Mouse (Mus musculus): ENCODE measurements around the gene Tulp2. TPM values are rescaled to one million over a fixed set of nuclear protein-coding genes. Genes with fewer than 3 reads are reported as not detected.

Gene Tulp2
- total RNA-seq, 2 experiments from 2014 or later: 0.07 TPM; not detected in 1

DNA sequence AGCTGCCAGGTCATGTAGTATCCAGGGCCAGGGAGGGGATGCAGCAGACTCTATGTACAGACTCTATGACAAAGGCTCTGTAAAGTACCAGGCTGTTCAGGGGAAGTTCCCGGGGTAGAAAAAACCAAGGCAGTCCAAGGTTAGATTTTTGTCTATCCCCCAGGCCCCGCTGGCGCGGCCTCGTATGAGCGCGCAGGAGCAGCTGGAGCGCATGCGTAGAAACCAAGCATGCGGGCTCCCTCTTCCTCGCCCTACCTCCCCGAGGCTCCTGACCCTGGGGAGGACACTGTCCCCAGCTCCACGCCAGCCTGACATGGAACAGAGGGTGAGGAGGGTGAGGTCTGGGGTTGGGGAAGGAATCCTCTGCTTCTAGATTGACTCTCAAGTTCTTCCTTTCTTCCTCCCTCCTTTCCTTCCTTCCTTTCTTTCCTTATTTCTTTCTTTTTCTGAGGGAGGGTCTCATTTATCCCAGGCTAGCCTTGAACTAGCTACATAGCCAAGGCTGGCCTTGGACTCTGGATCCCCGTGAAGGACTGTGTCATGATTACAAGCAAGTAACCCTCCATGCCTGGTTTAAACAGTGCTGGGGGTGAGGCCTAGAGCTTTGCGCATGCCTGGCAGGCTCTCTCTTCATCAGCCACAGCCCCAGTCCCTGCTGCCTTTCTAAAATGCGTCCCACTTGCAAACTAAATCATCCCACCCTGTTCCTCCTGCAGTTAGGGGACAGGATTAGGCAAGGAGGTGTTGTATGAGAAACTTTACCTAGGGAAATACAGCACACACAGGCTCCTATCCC, 68.2 kb downstream of the Tulp2 start:
- ATAC-seq (replicated peaks; ENCODE audit: poor library complexity): no peak

DNA sequence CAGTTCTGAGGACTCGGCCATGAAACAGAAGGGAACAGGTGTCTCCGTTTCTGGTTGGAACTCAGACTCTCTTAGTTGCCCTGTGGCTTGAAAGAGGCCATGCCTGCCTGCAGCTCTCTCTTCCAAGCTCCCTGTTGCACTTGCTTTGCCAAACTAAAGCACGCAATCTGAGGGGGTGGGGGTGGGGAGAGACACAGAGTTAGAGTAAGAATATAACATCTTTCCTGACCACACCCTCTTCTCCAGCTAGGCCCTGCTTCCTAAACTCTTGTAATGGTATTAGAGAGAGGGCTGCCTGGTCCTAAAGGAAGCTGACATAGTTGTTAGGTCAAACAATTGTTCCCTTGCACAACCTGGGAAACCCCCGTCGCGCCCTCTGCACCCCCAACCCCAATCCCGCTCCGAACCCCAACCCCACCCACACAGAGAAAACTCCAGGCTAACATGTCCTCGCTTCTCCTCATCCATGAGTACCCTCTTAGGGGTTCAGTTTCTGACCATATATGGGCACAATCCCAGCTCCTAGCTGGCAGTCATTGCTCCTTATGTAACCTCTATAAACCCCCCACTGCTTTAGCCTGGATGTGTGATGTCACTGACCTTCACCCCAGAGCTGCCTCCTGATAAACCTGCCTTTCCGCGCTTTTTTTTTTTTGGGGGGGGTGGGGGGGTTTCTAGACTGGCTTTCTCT, 69.3 kb downstream of the Tulp2 start:
- ATAC-seq (replicated peaks; ENCODE audit: poor library complexity): no peak

DNA sequence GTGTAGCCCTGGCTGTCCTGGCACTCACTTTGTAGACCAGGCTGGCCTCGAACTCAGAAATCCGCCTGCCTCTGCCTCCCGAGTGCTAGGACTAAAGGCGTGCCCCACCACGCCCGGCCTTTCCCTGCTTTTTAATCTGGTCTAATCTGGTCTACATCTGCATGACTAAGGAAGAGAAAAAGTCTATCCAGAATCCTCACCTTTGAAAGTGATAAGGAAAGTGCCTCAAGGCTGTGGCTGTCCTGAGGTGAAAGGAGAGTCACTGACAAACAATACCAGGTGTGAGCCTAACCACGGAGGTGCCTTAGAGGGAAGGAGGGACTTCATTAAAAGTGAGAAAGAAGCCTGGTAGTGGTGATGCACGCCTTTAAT, 69.8 kb downstream of the Tulp2 start:
- no peak for ATAC-seq (replicated peaks; ENCODE audit: poor library complexity)

DNA sequence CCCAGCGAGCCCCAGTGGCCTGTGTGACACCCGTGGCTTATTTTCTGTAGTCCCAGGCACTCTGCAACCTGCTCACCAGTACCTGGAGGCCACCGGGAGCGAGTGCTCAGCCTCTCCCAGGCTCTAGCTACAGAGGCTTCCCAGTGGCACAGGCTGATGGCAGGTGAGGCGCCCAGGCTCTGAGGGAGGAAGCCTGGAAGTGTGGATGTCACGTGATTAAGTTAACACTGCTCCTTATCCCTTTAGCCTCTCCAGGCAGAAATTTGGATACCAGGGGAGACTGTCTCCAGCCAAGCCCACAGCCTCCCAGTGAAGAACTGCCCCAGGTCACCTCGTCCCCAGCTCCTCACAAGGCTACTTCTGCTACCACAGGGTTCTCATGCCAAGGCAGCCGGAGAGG, 71.8 kb downstream of the Tulp2 start:
- ATAC-seq (replicated peaks; ENCODE audit: poor library complexity): no peak

DNA sequence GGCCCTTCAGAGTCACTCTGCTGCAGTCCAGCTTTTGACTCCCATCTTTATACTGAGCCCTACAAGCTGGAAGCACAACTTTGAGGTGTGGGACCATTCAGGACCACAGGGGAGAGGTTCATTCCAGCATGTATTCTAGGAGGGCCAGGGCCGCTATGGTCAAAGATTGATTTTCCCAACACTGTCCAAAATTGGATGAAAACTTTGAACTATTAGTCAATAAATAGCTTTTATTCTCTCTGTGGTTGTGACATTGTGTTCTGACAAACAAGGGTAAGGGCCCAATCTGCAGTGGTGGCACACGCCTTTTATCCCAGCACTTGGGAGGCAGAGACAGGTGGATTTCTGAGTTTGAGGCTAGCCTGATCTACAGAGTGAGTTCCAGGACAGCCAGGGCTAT, 72.3 kb downstream of the Tulp2 start:
- ATAC-seq (replicated peaks; ENCODE audit: poor library complexity): no peak

DNA sequence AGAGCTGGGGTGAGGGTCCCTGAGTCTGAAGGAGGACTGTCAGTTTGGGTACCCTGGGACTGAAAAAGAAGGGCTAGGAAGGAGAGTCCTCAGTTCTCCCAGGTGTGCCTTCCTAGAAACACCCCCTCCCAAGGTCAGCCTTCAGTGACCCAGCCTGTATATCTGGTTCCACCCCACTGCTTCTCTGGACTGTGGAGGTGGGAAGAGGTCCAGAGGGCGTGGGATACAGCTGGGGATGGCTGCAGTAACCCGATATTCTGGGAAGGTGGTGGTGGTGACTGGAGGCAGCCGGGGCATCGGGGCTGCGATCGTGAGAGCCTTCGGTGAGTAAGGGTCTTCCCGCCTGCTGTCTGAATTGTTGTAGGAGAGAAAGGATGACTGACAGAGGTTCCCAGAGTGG, 73.1 kb downstream of the Tulp2 start, which contains the start of gene Hsd17b14:
TSS of gene Hsd17b14 (plus strand) at position 150 of the 400 bp plus-strand sequence.
- ATAC-seq (replicated peaks; ENCODE audit: poor library complexity): no peak

- peak; percentile 96 for ATAC-seq (replicated peaks; ENCODE audit: poor library complexity)
Measured at GRCm38 (mm10) chr7:45555787-45556186, 74.1 kb downstream of the Tulp2 start.

- ATAC-seq (replicated peaks; ENCODE audit: poor library complexity): no peak
Measured at GRCm38 (mm10) chr7:45558907-45559306, 77.2 kb downstream of the Tulp2 start.

GRCm38 (mm10) chr7:45560241-45560640, 78.6 kb downstream of the Tulp2 start:
- no peak for ATAC-seq (replicated peaks; ENCODE audit: poor library complexity)

- peak; percentile 89 for ATAC-seq (replicated peaks; ENCODE audit: poor library complexity)
Measured at GRCm38 (mm10) chr7:45560843-45561623, 79.4 kb downstream of the Tulp2 start.

GRCm38 (mm10) chr7:45561624-45562520, 80.2 kb downstream of the Tulp2 start:
- ATAC-seq (replicated peaks; ENCODE audit: poor library complexity): peak; percentile 26

GRCm38 (mm10) chr7:45564811-45565210, 83.1 kb downstream of the Tulp2 start:
- ATAC-seq (replicated peaks; ENCODE audit: poor library complexity): no peak

DNA sequence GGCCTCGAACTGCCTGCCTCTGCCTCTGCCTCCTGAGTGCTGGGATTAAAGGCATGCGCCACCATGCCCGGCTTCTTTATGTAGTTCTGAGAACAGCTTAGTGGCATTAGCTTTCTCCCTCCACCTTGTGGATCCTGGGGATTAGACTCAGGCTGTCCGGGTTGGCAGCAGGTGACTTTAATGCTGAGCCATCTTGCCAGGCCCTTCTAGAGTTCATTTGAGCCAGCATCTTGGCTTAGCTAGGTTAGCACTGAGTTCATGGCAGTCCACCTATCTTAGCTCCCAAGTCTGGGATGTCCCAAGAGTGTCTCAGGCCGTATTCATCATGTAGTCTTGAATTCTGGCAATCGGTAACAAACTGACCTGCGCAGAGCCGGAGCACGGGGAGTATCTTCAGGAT, 83.8 kb downstream of the Tulp2 start:
- ATAC-seq (replicated peaks; ENCODE audit: poor library complexity): no peak

DNA sequence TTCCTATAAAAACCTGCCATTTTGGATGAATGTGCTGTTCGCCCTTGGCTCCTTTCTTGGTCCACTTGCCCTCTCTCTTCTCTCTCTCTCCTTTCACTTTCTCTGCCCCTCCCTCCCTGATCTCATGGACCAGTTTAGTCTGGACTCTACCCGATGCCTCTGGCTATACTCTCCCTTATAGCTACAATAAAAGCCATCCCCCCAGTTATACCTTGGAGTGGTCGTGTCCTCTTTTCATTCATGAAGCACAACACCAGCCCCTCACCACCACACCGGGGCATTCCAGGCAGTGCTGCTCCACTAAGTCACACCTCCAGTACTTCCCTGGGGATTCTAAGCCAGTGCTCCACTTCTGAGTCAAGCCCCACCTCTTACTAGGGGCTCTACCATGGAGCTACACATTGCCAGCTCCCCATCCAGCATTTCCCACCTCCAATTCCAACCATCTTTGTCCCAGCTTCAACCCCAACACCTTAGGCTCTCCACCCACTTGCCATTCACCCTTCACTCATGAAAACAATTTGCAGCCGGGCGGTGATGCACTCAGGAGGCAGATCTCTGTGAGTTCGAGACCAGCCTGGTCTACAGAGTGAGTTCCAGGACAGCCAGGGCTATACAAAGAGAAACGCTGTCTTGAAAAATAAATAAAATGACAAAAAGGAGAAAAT, 85.6 kb downstream of the Tulp2 start:
- ATAC-seq (replicated peaks; ENCODE audit: poor library complexity): no peak

GRCm38 (mm10) chr7:45567780-45568516, 86.3 kb downstream of the Tulp2 start:
- ATAC-seq (replicated peaks; ENCODE audit: poor library complexity): peak; percentile 77

- peak; percentile 41 for ATAC-seq (replicated peaks; ENCODE audit: poor library complexity)
Measured at GRCm38 (mm10) chr7:45568601-45569473, 87.2 kb downstream of the Tulp2 start.

DNA sequence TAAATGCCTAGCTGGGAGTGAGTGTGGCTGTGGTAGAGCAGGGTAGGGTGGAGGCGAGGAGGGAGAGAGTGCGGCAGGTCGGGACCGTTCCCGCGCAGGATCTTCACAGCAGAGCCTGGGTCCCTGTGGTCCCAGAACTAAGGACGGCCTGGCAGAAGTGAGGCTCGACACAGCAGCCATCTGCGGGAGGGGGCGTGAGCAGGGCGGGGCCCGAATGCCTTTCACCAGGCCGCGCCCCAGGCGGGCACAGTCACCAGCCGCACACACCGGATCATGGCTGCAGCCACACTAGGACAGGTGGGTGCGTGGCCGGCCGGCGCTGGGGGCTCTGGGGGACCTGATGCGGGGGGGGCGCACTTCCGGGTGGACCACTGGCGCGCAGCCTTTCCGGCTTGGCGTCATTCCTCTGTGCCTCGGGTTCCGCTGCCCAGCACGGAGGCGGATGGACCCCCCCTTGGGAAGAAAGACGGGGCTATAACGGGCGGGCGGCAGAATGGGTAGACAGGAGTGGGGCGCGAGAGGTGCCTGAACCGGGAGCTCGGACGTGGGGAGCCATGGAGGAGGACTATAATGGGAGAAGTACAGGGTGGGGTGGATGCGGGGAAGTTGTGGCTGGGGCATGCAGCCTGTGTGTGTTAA, 88.5 kb downstream of the Tulp2 start, which contains the start of gene Bcat2:
TSS of gene Bcat2 (plus strand) at position 51 of the 639 bp plus-strand sequence.
- ATAC-seq (replicated peaks; ENCODE audit: poor library complexity): peak; percentile 65

- no peak for ATAC-seq (replicated peaks; ENCODE audit: poor library complexity)
Measured at GRCm38 (mm10) chr7:45571966-45572365, 90.3 kb downstream of the Tulp2 start.
